Mouse (Mus musculus): ENCODE results near the gene Birc3. TPM values are rescaled to one million over a fixed set of nuclear protein-coding genes. Genes with fewer than 3 reads are reported as not detected.
"Not testable (repeated sequence)": the region's sequence is repeated elsewhere in the genome, so short reads cannot be mapped to it uniquely, and the experiment has no call there.

Birc3 gene
- total RNA-seq, 2 experiments from 2014 or later, result 84.4 to 128 TPM

DNA sequence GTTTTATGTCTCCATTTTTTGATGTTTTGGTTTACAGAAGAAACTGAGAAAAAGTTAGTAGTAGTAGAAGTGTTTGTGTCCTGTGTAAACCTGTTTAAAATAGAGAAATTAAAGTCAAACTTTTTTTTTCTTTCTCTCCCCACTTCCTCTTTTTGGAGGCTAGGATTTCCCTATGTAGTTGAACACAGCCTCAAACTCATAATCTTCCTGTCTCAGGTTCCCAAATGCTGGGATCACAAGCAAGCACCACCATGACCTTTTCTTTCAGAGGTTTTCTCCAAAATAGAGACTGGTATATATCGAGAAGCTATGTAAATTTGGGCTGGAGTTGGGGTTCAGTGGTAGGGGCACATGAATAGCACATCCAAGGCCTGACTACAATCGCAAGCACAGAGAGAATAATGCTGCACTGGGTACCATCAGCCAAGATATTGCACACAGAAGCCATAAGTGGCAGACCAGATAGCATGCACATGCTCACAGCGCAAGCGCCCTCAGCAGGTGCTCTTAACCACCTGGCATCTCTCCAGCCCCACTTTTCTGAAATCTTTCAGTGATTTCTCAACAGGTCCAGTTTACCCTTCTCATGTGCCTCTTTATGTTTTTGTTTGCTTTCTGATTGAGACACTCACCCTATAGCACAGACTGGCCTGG, 4.0 kb downstream of the Birc3 start:
- ATAC-seq (ENCODE audit: poor library complexity, severe bottlenecking), result no peak

DNA sequence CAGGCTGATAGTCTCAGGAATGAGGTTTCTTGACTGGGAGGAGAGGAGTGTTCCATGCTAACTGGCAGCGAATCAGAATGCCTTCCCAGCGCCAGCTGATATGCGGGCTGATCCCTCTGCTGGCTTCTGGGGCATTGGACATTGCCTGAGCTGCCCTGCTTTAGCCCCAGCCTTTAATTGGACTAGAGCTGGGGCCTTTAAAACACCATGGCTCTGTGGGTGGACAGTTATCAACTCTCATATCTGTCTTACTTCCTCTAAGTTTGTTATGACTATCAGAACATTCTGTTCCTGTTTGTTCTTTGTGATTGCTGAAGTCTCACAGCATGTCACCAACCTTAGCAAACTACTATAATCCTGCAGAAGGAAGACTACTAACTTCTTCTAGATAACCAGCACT, 5.0 kb downstream of the Birc3 start:
- peak; percentile 25 for ATAC-seq (ENCODE audit: poor library complexity, severe bottlenecking)

- ATAC-seq (ENCODE audit: poor library complexity, severe bottlenecking), result not testable (repeated sequence)
Measured at GRCm38 (mm10) chr9:7866981-7867380, 6.0 kb downstream of the Birc3 start.

- ATAC-seq (ENCODE audit: poor library complexity, severe bottlenecking), result no peak
Measured at GRCm38 (mm10) chr9:7860976-7861375, 12.0 kb downstream of the Birc3 start.

DNA sequence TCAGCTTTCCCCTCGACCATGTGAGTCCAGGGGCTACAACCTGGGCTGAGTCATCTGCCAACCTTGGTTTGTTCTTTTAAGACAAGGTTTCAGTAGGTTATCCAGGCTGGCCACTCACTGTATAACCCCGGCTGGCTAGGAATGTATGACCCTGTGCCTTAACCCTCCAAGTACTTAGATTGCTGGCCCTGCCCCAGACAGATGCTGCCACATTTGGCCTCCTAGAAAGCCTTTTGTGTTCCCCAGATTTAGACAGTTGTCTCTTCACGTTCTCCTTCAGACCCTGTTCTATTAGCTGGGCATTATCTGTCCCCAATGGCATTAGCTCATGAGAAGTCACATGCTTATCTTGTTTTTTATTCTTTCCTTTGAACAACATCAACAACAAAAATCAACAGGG, 17.1 kb downstream of the Birc3 start:
- no peak for ATAC-seq (ENCODE audit: poor library complexity, severe bottlenecking)

- ATAC-seq (ENCODE audit: poor library complexity, severe bottlenecking), result peak; percentile 64; the same call in 1 of the 2 replicates
Measured at GRCm38 (mm10) chr9:7855374-7855773, 17.6 kb downstream of the Birc3 start.

DNA sequence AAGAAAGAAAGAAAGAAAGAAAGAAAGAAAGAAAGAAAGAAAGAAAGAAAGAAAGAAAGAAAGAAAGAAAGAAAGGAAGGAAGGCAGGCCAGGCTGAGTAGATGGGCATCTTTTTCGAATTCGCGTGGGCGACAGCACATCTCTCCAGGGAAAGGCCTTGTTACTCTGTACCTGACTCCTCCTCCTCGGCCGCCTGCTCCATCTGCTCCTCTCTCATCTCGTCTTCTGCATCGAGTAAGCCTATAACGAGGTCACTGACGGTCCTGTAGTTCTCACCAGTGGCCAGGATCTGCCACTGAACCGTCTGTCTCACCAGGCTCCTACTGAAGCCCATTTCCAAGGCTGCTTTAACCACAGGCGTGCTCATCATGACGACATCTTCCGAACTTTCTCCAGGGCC, 18.8 kb downstream of the Birc3 start:
- ATAC-seq (ENCODE audit: poor library complexity, severe bottlenecking), result not testable (repeated sequence)

GRCm38 (mm10) chr9:7852346-7853230, 20.4 kb downstream of the Birc3 start:
- ATAC-seq (ENCODE audit: poor library complexity, severe bottlenecking), result no peak

DNA sequence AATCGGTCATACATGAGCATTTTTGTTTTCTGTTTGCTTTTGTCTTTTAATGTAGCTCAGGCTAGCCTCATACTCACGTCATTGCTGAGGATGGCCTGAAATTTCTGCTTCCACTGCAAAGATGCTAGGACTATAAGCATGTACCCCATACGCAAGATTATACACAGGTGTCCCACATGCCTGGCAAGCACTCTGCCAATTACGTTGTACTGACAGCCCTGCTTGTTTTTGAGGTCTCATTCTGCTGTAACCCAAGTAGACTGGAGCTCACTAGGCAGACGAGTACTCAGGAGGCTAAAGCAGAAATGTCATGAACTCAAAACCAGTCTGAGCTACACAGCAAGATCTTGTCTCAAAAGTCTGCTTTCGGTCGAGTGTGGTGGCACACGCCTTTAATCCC, 21.1 kb downstream of the Birc3 start:
- no peak for ATAC-seq (ENCODE audit: poor library complexity, severe bottlenecking)

DNA sequence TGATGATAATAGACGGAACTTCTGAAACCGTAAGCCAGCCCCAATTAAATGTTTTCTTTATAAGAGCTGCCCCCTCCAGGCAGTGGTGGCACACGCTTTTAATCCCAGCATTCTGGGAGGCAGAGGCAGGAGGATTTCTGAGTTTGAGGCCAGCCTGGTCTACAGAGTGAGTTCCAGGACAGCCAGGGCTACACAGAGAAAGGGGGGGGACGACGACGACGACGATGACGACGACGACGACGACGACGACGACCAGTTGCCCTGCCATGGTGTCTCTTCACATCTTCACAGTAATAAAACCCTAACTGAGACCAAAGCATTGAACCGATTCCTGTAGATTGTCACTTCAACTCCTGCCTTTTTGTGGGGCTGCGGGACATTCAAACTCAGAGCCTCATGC, 24.8 kb downstream of the Birc3 start:
- ATAC-seq (ENCODE audit: poor library complexity, severe bottlenecking), result no peak

- peak; percentile 62 for ATAC-seq (ENCODE audit: poor library complexity, severe bottlenecking)
Measured at GRCm38 (mm10) chr9:7846667-7847199, 26.3 kb downstream of the Birc3 start.

DNA sequence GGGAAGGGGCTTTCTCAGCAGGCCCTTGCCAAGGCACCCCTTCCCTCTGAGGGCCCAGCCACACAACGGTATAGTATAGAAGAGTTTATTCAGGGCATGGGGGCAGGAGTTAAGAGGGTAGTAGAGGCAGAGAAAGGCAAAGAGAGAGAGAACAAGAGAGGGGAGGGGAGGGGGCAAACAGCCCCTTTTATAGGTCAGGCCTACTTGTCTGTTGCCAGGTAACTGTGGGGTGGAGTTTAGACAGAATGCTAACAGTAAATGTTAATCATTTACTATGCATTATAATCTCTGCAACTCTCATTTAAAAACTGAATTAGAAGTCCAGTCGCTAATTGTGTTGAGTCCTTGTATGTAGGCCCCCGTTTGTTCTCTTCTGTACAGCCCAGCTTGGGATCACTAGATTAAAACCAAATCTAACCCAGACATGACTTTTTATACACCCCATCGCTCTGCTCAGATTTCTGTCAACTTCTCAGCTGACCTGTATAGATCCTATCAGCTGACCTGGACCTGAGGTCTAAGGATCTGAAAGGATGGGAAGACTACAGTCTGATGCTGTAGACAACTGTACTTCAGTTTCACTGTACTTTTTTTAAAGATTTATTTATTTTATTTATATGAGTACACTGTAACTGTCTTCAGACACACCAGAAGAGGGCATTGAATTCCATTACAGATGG, 27.6 kb downstream of the Birc3 start:
- no peak for ATAC-seq (ENCODE audit: poor library complexity, severe bottlenecking)

- no peak for ATAC-seq (ENCODE audit: poor library complexity, severe bottlenecking)
Measured at GRCm38 (mm10) chr9:7841221-7841620, 31.8 kb downstream of the Birc3 start.

DNA sequence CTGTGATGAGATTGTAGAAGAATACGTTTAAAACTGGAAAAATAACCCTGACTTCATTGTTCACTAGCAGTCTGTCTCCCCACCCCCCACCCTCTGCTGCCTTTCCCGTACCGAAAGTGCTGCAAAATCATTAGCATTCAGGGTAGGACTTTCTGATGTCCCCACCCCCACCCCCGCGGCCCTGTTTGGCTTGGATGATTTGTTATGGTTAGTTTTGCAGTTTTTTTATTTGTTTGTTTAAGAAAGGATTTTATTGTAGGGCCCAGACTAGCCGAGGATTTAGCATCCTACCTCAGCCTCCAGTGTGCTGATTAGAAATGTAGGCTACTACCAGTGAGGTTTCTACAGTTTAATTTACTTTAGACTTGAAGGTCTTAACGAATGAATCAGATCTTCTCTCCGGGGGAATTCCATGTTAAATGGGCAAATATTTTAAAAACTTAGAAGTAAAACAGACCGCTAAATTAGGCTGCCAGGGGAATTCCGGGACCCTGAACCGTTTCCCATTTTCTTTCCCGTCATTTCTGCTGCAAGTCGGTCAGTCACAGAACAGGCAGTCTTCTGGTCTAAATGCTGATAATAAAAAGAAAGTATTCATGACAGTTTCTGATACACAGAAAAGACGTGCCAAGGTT, 35.1 kb downstream of the Birc3 start:
- ATAC-seq (ENCODE audit: poor library complexity, severe bottlenecking), result no peak

- peak; percentile 91 for ATAC-seq (ENCODE audit: poor library complexity, severe bottlenecking)
Measured at GRCm38 (mm10) chr9:7836905-7837805, 35.8 kb downstream of the Birc3 start, which contains the start of gene Birc2. Gene Birc2 (minus strand): TSS chr9:7837064.

GRCm38 (mm10) chr9:7836331-7836730, 36.7 kb downstream of the Birc3 start:
- ATAC-seq (ENCODE audit: poor library complexity, severe bottlenecking), result peak; percentile 50

- no peak for ATAC-seq (ENCODE audit: poor library complexity, severe bottlenecking)
Measured at GRCm38 (mm10) chr9:7835302-7835701, 37.7 kb downstream of the Birc3 start.

GRCm38 (mm10) chr9:7833421-7833820, 39.6 kb downstream of the Birc3 start:
- no peak for ATAC-seq (ENCODE audit: poor library complexity, severe bottlenecking)
